Mouse (Mus musculus) kidney, embryonic 14.5 days (tissue): ENCODE measurements at regions not wholly inside any gene's neighbourhood (a gene's known extent, or its start where the extent isn't known, plus 50 kb on each side); places are given as distances from the start of the nearest gene placed in this dataset.
A peak's percentile ranks its signal among the peaks of the same experiment; 100 is the strongest.

Source experiments
- ATAC-seq: fragments of 200-750 bp; cut with Nextera tagmentation; 2 replicates; pipeline ENCODE4 v1.8.0; 2017; ENCODE audit warnings: moderate number of reproducible peaks, mild to moderate bottlenecking, moderate TSS enrichment, moderate library complexity; ENCODE audit not compliant: low FRiP score, low TSS enrichment
- H3K27ac ChIP-seq: fragments of 300-500 bp; sonication (generic); 2 replicates; pipeline ENCODE4 v1.5.1; 2014; ENCODE audit warnings: low read depth, mild to moderate bottlenecking, low read length, moderate library complexity, mixed read lengths
- H3K27me3 ChIP-seq: fragments of 300-500 bp; sonication (generic); 2 replicates; pipeline ENCODE4 v1.6.1; 2014; ENCODE audit warnings: mild to moderate bottlenecking, low read length; ENCODE audit not compliant: control insufficient read depth, insufficient read depth
- H3K36me3 ChIP-seq: fragments of 300-500 bp; sonication (generic); 2 replicates; pipeline ENCODE4 v1.6.1; 2014; ENCODE audit warnings: low read length, mixed read lengths; ENCODE audit not compliant: control insufficient read depth, insufficient read depth
- H3K4me1 ChIP-seq: fragments of 300-500 bp; sonication (generic); 2 replicates; pipeline ENCODE4 v1.6.1; 2014; ENCODE audit warnings: low read length, mixed read lengths; ENCODE audit not compliant: control insufficient read depth, insufficient read depth
- H3K4me2 ChIP-seq: fragments of 300-500 bp; sonication (generic); replicated peaks from 2 replicates; pipeline ENCODE4 v1.6.1; 2014; ENCODE audit warnings: low read depth, mild to moderate bottlenecking, low read length
- H3K4me3 ChIP-seq: fragments of 300-500 bp; sonication (generic); 2 replicates; pipeline ENCODE4 v1.5.1; 2014; ENCODE audit warnings: mild to moderate bottlenecking, low read length
- H3K9ac ChIP-seq: fragments of 300-500 bp; sonication (generic); 2 replicates; pipeline ENCODE4 v1.6.1; 2014; ENCODE audit warnings: low read depth, mild to moderate bottlenecking, low read length, moderate library complexity
- H3K9me3 ChIP-seq: fragments of 300-500 bp; sonication (generic); 2 replicates; pipeline ENCODE4 v1.6.1; 2016; ENCODE audit warnings: low read length; ENCODE audit not compliant: control insufficient read depth
- WGBS: fragments of 180-500 bp; shearing (Covaris S2); extraction: QIAGEN DNeasy Blood & Tissue Kit; methylation state at CpG from one replicate; pipeline ENCODE4 v1.1.7; 2014; 5-methylcytosine and 5-hydroxymethylcytosine counted together

GRCm38 (mm10) chr8:56234238-56234637 lies 60.1 kb upstream of the Hpgd start:
- no peaks in the 10 kb centered on the region for H3K9me3 ChIP-seq
- no peak overlapping the region for H3K4me2 ChIP-seq
- no peak overlapping the region for H3K9ac ChIP-seq
- WGBS, result 48% methylated on average over 2 of the region's 2 CpGs
- no peaks in the 10 kb centered on the region for H3K4me1 ChIP-seq
- H3K4me3 ChIP-seq, result no peak overlapping the region
- no peaks in the 10 kb centered on the region for H3K36me3 ChIP-seq
- H3K27ac ChIP-seq, result no peak overlapping the region
- ATAC-seq, result peak; percentile 77; the same call in 1 of the 2 replicates
- no peaks in the 10 kb centered on the region for H3K27me3 ChIP-seq

GRCm38 (mm10) chr8:56243330-56243729 lies 51.1 kb upstream of the Hpgd start:
- H3K36me3 ChIP-seq, result no peaks in the 10 kb centered on the region
- 85% methylated on average over 3 of the region's 3 CpGs for WGBS
- no peaks in the 10 kb centered on the region for H3K9me3 ChIP-seq
- no peak overlapping the region for H3K9ac ChIP-seq
- no peaks in the 10 kb centered on the region for H3K4me1 ChIP-seq
- H3K27me3 ChIP-seq, result no peaks in the 10 kb centered on the region
- no peak overlapping the region for H3K4me3 ChIP-seq
- no peak overlapping the region for H3K27ac ChIP-seq
- no peak overlapping the region for H3K4me2 ChIP-seq
- 0 out of 2 replicates have a peak, but pooled peaks have one; percentile 9 for ATAC-seq
